Mouse (Mus musculus): Measurements from ENCODE around the gene March8.

Gene March8

DNA sequence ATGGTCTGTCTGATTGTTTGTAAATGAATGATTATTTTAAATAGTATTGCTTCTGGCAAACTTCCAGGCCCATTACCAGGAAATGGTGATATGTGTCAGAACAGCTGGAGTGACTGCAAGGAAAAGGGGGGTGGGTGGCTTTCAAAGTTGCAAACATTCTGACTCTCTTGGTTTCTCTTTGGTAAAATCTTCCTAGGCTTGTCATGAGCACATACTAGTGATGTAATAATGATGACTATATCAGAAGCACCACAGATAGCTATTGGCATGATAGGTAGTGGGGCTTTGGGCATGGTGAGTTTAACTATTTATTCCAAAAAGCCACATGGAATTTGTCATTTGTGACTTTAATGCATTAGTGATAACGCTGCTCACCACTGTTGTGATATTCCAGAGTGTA lies 36.3 kb downstream of the March8 start:
- no peak for DNase-seq

DNA sequence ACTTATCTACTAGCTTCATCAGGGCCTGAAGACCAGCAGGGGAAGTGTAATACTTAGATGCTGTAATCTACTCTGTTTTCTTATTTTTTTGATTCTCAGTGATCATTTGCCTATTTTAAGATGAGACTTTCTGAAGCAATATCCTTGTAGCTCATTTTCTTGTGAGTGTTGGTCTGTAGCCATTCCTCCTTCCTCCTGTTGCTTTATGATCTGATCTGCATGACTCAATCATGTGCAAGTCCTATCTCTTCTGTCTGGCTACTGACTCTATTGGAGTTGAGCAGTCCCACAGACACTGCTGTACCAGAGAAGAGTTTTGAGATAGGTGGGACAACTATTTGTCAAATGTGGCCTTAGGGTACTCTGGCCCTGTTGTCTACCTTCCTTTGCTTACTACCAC lies 36.8 kb downstream of the March8 start:
- no peak for DNase-seq

DNA sequence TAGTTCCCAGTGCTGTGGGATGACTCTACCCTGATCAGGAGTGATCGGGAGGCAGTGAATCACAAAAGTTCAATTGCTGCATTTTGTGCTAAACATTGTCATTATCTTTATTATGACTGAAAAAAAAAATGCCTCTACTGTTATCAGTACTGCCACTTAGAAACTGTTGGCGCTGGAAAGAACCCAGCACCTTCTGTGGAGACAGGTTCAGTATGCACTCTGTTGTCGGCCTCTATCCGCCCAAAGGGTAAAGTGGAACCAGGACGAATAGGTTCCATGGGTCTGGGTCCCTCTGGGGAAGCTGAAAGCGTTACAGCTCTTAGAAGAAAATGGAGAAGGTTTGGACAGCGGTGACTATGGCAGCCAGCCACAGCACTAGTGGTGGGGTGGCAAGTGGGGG lies 41.1 kb downstream of the March8 start:
- no peak for DNase-seq

DNA sequence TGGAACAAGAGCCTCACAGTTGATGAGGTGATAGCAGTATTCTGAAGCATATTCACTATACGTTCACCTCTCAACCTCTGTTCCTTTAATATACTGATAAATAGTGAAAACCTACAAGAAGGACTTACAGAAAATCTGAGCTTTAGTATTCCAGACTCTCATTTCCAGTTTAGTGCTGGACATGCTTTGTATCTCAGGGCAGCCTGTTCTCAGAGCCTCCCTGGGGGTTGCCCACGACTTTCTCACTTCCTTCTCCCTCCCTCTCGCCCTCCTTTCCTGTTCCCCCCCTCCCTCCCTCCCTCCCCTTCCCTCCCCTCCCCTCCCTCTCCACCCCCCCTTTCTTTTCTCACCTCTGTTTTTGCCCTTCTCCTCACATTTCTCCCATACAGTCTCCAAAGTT lies 42.3 kb downstream of the March8 start:
- DNase-seq = no peak

DNA sequence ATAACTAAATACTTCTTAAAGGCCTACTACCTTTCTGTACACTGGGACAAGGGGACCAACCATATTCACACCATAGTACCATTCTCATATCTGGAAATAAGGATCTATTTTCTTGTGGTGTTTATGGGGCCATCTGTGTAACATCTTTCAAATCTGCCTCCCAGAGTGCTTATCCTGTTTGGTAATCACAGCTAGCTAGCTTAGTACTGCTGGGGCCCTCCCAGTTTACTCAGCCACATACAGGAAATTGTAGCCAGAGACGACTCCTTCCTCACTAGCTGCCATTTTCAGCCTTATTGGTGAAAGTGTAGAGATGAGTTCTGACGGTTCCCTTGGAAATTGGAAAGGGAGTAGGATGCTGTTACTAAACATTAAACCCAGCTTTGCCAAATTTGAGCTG lies 43.8 kb downstream of the March8 start:
- no peak for DNase-seq

DNA sequence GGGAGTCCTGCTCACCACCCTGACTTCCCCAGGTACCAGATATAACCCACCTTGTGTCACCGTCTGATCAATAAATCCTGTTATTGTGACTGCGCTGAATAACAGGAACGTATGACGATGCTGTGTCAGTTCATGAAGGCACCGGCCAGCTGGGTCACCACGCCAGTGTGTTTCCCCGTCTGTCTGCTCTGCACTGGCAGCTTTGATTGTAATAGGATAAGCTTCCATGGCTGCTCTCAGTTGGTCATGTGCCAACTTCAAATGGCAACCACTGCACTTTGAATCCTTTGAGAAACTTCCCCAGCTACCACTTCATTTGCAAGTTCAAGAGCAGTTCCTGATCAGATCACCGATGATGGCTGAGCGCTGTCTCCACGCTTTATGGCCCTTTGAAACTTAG lies 45.8 kb downstream of the March8 start:
- DNase-seq = no peak

DNA sequence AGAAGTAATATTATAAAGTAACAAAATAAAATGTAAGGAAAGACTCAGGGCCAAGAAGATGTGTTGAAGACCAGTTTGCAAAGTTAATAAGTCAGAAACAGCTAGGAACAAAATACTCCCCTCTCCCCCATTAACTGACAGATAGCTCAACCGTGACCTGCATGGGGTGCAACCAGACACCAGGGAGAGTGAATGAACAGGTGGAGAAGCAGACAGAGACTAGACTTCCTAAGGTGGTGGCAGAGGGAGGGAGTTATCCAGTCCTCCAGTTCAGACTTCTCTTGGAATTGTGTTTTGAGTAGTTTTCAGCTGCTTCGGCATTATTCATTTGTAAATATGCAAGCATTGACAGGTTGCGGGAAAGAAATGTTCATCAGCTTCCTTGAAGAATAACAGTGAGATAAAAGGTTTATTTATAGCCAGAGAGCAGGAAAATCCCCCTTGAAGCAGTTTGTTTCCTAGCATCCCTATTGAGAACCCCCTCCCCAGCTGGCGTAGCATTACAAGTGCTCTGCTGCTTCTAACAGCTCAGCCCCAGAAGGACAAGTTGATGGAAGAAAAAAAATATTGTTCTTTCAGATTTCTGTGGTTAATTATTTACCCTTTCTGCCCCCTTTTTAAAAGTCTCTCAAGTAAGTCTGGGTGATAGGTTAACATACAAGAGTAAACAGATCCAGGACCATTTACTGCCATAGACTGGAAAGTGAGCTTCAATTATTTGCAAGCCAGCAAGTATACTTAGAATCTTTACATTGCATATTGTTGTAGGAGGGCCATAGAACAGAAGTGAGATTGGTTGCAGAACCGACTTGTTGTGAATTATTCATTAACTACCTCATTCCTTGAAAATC lies 47.6 kb downstream of the March8 start:
- DNase-seq = no peak

DNA sequence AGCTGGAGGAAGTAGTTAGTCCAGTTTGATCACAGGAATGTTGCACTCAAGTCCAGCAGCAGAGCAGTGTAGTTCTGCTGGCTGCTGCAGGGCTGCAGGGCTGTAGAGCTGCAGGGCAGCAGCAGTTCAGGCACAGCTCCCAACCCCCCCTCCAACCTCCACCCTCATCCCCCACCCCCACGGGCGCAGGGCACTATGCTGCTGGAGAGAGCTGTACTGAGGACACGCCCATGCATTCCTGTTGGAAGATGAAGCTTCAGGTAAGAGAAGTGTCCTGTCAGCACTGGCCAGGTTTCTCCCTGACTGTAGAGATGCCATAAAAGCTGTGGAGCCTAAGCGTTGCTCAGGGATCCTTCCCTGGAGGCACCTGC lies 48.2 kb downstream of the March8 start:
- no peak for DNase-seq

DNA sequence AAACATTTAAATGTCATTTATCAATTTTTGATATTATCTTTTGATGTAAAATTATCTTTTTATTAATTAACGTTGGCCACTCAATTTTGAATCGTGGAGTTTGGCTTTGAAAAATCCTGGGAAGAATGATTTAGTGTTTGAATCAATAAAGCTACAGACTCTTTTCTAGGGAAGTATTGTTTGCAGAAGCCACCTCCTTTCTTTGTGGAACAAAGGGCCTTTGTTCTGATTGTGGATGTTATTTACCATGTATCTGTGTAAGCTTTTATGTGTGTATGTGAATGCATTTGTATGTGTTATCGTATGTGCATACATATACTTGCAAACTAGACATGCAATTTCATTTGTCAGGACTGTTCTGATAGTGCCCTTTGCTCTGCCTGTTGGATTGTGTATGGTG lies 48.7 kb downstream of the March8 start:
- DNase-seq = no peak

DNA sequence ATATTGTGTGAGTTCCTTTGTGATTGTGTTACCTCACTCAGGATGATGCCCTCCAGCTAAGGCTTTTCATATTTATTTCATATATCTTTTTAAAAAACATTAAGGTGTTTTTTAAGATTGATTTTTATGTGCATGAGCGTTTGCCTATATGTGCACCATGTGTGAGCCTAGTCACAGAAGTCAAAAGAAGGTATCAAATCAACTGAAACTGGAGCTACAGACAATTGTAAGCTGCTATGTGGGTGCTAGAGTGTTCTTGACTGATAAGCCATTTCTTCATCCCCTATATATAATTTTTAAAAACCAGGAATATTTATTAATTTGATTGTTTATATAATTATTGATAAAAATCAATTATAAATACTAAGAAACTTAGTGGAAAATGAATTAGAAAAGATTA lies 50.2 kb downstream of the March8 start:
- DNase-seq = no peak

DNA sequence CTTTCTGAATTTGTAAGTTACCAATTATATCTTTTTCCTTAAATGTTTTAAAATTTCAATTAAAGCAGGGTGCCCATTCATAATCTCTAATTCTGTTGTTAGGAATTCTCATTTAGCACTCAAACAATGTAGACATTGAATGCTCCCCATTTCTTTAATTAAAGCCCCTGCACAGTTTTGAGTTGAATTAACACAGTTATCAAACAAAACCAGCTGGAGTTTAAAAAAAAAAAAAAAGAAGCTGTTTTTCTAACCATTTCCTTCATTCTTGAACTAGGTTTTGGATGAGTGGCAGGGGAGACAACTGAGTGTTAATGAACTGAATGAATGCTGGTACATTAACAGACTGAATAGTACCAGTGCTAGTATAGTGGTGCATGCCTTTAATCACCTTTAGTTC lies 51.7 kb downstream of the March8 start:
- DNase-seq = no peak

DNA sequence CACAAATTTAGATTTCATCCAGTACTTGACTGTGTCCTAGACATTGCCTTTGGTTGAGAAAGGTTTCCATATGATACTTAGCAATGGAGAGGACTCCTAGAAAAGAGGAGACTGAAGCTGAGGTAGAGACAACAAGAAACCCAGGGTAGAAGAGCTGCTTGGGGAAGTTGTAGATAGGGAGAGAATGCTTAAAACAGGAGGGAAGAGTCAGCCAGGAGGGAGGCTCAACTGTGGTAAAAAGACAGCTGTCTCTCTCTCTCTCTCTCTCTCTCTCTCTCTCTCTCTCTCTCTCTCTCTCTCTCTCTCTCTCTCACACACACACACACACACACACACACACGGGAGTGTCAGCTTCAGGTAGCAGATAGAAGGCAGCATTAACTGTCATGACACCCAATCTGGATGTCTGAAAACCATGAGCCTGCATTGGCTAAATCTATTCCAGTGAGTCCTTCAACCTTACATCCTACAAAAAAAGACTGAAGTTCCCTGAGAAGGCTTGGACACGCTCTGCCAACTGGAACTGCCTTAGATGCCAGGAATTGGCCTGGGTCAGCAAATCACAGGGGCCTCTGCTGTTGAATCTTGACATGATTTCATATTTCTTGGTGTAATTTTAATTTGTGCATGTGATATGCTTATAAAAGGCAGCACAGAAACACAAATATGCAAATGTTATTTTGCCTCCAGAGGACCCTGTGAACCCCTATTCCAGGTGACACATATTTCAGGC lies 57.3 kb downstream of the March8 start:
- DNase-seq = no peak

DNA sequence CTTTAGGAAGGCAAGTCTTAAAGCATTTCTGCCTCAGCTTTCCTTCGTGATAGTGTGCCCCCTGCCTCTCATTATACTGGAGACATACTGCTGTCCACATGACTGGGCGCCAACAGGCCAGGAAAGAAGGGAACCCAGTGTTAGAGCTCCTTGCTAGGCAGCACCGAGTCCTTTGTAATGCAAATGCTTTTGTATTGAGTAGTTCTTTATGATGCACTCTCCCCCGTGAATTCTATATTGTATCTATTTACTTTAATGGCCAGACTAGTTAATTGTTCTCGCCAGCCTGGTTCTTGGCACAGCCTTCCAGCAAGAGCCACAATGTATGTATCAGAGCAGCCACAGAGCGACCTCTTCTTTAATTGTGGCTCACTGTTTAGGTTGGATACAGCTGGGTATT lies 59.8 kb downstream of the March8 start:
- no peak for DNase-seq

DNA sequence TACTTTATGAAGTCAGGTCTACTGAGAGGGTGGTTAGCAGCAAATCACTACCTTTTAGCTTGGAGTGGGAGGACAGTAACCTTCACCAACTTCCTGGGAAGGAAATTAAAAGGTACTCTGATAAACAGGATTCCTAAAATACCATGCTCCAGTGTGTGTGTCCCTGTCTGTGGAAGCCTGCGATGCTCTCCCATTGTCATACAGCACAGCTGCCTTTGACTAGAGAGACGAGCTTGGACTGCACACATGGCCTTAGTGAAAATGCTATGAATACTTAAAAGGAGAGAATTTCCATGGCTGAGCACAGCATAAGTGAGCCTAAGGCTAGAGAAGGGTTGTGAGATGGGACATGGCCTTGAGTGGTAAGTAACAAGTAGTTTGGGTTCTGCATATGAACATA lies 60.3 kb downstream of the March8 start:
- DNase-seq = no peak

DNA sequence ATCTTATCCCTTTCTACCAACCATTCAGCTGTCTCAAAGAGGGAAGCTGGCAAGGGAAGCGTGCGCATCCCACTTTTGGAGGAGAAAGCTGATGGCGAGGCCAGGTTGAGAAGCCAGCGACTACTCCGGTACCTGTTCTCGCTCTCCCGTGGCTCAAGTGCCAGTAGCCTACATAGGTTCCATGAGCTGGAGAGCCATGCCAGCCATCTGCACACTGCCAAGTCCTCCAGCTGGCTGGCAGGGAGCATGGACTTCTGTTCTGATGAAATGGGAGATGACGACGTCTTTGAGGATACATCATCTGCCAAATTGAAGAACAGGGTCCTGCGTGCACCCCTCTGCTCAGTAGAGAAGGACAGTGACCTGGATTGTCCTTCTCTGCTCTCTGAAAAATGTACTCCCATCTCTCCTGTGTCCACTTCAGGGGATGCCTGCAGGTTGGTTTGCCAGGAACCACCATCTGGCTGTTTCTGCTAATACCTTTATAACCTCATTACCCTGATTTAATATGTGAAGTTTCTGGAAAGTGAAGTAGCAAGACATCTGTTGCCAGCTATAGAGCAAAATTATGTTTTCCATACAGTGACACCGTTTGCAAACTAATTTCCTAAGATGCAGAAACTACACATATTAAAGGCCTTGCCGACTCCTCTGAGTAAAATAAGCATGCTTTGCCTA lies 64.1 kb downstream of the March8 start:
- no peak for DNase-seq

DNA sequence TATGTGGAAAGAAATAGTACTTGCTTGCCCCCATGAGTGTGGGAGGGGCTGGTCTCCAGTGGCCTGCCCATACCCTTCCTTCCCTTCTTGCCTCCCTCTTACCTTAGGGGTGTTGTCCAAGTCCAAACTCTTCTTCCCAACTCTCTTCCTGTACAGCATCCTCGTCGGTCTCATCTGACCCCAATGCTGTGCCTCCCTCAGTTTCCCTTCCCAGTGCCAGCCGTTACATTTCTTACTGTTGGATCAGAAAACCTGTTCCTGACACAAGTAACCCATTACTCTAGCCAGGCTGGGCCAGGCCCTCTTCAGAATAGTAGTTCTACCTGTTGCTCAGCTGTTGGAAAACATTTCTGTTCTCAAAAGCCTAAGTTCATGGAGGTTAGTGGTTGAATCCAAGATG lies 64.6 kb downstream of the March8 start:
- no peak for DNase-seq

DNA sequence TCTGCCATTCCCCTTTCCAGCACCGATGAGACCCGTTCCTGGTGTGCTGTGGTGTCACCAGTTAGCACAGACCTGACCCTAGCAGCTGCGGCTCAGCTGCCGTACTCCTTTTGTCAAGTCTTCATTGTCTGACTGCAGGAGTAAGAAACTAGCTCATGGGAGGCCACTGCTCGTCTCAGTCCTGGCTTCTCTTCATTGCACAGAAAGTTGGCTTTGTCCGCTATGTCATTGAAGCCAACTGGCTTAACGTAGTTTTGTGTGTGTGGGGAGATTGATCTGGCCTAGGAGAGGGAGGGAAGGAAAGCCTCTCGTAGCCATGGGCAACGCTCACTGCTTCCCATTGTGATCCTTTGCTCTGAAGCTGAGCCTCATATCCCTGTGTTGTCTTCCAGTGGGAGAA lies 67.4 kb downstream of the March8 start:
- no peak for DNase-seq

DNA sequence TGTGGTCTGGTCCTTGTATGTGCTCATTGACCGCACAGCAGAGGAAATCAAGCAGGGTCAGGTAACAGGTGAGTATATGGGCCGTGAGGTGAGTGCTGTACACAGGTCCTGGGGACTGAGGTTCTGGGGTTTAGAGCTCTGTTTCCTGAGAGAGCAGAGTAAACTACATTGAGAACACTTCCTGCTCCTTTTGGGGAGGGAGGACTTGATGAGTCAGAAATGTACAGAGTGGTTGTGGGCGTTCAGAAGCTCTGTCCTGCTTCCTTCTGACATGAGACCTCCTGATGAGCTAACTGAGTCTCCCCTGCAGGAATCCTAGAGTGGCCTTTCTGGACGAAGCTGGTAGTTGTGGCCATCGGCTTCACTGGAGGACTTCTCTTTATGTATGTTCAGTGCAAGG lies 67.9 kb downstream of the March8 start:
- DNase-seq = no peak

DNA sequence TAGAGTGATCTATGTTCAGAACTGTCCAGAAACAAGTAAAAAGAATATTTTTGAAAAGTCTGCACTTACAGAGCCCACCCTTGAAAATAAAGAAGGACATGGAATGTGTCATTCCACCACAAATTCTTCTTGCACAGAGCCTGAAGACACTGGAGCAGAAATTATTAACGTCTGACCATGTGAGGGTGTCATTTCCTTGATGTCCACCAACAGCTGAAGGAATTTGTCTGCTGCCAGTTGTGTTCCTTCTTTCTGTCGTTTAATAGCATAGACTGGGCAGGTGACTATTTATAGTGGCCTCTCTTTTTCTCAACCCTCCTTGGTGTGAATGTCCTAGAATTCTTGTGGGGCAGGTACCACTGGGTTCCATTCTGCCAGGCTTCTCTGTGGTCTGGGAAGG lies 68.3 kb downstream of the March8 start:
- no peak for DNase-seq

DNA sequence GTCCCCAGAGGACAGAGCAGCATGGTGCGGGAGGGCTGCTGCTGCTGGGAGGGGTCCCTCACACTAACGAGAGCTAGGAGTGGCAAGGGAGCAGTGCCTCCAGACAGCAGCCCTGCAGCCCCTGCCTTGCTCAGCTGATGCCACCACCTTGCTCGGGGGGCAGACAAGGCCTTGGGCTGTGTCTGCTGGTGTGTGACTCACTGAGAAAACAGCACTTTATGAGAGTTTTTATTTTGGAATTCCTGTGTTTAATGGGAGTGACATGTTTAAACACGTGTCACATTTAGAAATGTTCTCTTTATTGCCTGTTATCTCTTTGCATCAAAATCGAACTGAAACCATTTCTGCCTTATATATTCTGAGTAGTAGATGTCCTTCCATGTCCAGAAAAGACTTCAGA lies 68.9 kb downstream of the March8 start:
- no peak for DNase-seq

DNA sequence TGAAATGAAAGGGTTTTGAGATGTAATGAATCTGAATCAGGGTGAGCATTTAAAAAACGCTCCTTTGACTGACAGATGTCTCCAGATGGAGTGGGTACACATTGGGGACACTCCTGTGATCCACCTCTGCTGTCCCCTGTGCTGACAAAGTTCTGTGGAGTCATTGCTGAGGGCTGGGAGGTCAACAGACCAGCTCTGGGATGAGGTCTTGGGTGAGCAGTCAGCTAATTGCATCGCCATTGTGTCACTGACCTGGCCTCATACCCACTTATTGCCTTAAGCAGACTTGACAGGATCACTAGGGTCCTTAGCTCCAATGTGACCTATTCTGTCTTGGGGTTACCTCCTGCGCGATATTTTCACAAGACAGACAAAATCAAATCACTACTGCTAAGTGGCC lies 69.4 kb downstream of the March8 start:
- DNase-seq = no peak

DNA sequence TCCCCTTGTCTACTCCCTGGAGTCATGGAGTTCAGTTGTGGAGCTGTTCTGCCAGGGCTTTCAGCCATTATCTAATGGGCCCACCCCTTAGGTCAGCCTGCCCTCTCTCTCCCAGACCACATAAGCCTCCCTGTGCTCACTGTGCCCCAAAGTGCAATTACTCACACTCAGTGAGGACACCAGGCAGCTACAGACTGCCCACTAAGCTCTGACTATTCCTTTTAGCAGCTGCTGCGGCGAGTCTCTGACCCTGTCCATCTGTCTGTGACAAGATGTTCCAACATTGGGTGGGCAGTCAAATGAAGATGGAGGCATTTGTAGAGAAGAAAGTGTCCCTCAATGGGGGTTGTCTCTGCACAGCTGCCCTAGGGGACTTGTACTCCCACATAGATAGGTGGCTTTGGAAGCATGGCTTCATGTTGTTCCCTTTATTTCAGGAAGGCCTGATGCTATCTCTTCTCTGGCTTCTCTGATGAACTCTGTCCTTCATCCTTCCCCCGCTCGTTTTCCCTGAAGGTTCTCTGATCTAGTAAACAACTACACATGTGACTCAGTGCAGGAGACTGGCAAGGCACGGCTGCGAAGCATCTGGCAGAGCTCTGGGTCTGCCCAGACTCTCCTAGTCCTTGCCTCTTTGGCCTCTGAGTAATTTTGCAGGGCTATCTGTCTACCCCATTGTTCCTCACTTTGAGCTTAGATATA lies 70.3 kb downstream of the March8 start:
- DNase-seq = no peak

DNA sequence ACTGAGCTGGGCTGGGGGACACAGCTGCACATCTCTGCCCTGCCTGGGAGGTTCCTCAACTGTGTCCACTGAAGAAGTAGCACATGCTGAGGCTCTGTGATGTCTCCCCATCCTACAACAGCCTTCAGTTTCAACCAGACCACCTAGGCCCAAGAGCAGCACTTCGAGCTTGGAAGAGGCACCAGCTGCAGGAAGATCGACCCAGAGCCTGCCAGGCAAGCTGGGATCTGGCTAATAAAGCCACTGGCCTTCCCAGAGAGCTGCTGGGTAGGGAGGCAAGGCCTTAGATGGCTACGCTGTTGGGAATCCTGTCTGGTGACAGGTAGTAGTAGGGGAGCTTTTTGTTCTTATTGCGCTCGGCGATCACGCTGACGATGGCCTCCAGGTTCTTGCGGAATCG lies 72.6 kb downstream of the March8 start:
- DNase-seq = no peak

DNA sequence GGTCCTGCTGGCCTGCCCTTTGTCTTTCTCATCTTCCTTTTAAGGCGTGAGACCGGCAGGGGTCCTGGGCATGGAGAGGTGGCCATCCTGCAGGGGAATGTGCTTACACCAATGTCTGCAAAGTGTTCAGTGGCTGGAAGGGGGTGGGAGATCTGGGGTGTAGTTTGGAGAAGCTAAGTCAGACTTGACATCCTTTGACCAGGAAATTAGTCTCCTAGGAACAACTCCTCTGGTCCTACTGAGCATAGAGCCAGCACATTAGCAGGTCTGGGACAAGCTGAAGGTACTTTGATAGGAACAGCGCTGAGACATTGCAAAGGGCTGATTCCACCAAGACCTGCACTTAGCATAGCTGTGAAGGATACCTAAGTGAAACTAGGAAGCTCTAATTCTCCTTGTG lies 73.9 kb downstream of the March8 start:
- DNase-seq = no peak
